Mouse (Mus musculus): ENCODE data around the gene Acvr1. TPM values are rescaled to one million over a fixed set of nuclear protein-coding genes. Genes with fewer than 3 reads are reported as not detected.

Gene Acvr1
- total RNA-seq, 2 experiments from 2014 or later: 0.92 TPM; not detected in 1

GRCm38 (mm10) chr2:58434438-58434837, 132.5 kb downstream of the Acvr1 start:
- no peak for ATAC-seq (replicated peaks; ENCODE audit: low FRiP score, low TSS enrichment, poor library complexity, severe bottlenecking)

- no peak for ATAC-seq (replicated peaks; ENCODE audit: low FRiP score, low TSS enrichment, poor library complexity, severe bottlenecking)
Observed at GRCm38 (mm10) chr2:58433317-58433716, 133.6 kb downstream of the Acvr1 start.

- no peak for ATAC-seq (replicated peaks; ENCODE audit: low FRiP score, low TSS enrichment, poor library complexity, severe bottlenecking)
Observed at GRCm38 (mm10) chr2:58432211-58432610, 134.7 kb downstream of the Acvr1 start.

GRCm38 (mm10) chr2:58425436-58426004, 141.4 kb downstream of the Acvr1 start:
- no peak for ATAC-seq (replicated peaks; ENCODE audit: low FRiP score, low TSS enrichment, poor library complexity, severe bottlenecking)

GRCm38 (mm10) chr2:58423319-58423718, 143.6 kb downstream of the Acvr1 start:
- ATAC-seq (replicated peaks; ENCODE audit: low FRiP score, low TSS enrichment, poor library complexity, severe bottlenecking): no peak

- no peak for ATAC-seq (replicated peaks; ENCODE audit: low FRiP score, low TSS enrichment, poor library complexity, severe bottlenecking)
Observed at GRCm38 (mm10) chr2:58419571-58419970, 147.4 kb downstream of the Acvr1 start.

- ATAC-seq (replicated peaks; ENCODE audit: low FRiP score, low TSS enrichment, poor library complexity, severe bottlenecking): no peak
Observed at GRCm38 (mm10) chr2:58418109-58418508, 148.8 kb downstream of the Acvr1 start.

- no peak for ATAC-seq (replicated peaks; ENCODE audit: low FRiP score, low TSS enrichment, poor library complexity, severe bottlenecking)
Observed at GRCm38 (mm10) chr2:58417684-58418083, 149.3 kb downstream of the Acvr1 start.

- no peak for ATAC-seq (replicated peaks; ENCODE audit: low FRiP score, low TSS enrichment, poor library complexity, severe bottlenecking)
Observed at GRCm38 (mm10) chr2:58415037-58415436, 151.9 kb downstream of the Acvr1 start.

- no peak for ATAC-seq (replicated peaks; ENCODE audit: low FRiP score, low TSS enrichment, poor library complexity, severe bottlenecking)
Observed at GRCm38 (mm10) chr2:58408926-58409634, 157.9 kb downstream of the Acvr1 start.

GRCm38 (mm10) chr2:58403481-58403880, 163.5 kb downstream of the Acvr1 start:
- no peak for ATAC-seq (replicated peaks; ENCODE audit: low FRiP score, low TSS enrichment, poor library complexity, severe bottlenecking)

- no peak for ATAC-seq (replicated peaks; ENCODE audit: low FRiP score, low TSS enrichment, poor library complexity, severe bottlenecking)
Observed at GRCm38 (mm10) chr2:58388601-58389000, 178.4 kb downstream of the Acvr1 start.

GRCm38 (mm10) chr2:58380020-58380419, 186.9 kb downstream of the Acvr1 start:
- no peak for ATAC-seq (replicated peaks; ENCODE audit: low FRiP score, low TSS enrichment, poor library complexity, severe bottlenecking)

- no peak for ATAC-seq (replicated peaks; ENCODE audit: low FRiP score, low TSS enrichment, poor library complexity, severe bottlenecking)
Observed at GRCm38 (mm10) chr2:58379475-58379874, 187.5 kb downstream of the Acvr1 start.

- no peak for ATAC-seq (replicated peaks; ENCODE audit: low FRiP score, low TSS enrichment, poor library complexity, severe bottlenecking)
Observed at GRCm38 (mm10) chr2:58377417-58378130, 189.4 kb downstream of the Acvr1 start.

GRCm38 (mm10) chr2:58366196-58366595, 200.8 kb downstream of the Acvr1 start:
- ATAC-seq (replicated peaks; ENCODE audit: low FRiP score, low TSS enrichment, poor library complexity, severe bottlenecking): no peak

GRCm38 (mm10) chr2:58361361-58362046, 205.5 kb downstream of the Acvr1 start:
- no peak for ATAC-seq (replicated peaks; ENCODE audit: low FRiP score, low TSS enrichment, poor library complexity, severe bottlenecking)

GRCm38 (mm10) chr2:58358132-58358460, 208.9 kb downstream of the Acvr1 start:
- ATAC-seq (replicated peaks; ENCODE audit: low FRiP score, low TSS enrichment, poor library complexity, severe bottlenecking): peak; percentile 36; the same call in 1 of the 2 replicates

- ATAC-seq (replicated peaks; ENCODE audit: low FRiP score, low TSS enrichment, poor library complexity, severe bottlenecking): peak; percentile 88
Observed at GRCm38 (mm10) chr2:58357414-58358131, 209.4 kb downstream of the Acvr1 start, which contains the start of gene Acvr1c. Gene Acvr1c (minus strand): TSS chr2:58357895.

GRCm38 (mm10) chr2:58357068-58357413, 209.9 kb downstream of the Acvr1 start:
- ATAC-seq (replicated peaks; ENCODE audit: low FRiP score, low TSS enrichment, poor library complexity, severe bottlenecking): peak; percentile 40; the same call in 1 of the 2 replicates
